Comparison of ENCODE assay signal across 14 mouse cellular contexts in the genomic region with DNA sequence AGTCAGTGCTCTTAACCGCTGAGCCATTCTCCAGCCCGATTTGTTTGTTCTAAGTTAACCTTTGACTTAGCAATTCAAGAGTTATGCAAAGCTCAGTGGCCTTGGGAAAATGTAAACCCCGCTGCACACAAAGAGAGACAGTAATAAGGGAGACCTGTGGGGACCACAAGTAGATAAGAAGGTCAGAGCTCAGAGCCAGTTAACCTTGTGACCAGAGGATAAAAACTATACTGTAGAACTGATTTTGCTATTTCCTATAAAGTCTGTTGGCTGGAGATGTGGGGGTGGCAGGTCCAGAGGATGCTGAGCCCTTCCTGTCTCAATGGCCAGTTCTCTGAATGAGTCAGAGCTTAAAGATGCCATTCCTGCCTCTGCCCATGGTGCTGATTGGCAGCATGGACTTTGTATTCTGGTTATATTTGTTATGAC. TPM values are rescaled to one million over a fixed set of nuclear protein-coding genes. Genes with fewer than 3 reads are reported as not detected.
DNase-seq lines count a peak whose midpoint lies in the region; ATAC-seq and TF ChIP-seq lines count a peak whose summit lies in the region.
"Had no signal": no experiment of that assay in that cellular context is flagged by ENCODE, and none has a peak within 500 bp of the region (broad histone marks: within the 10 kb centered on the region; RNA-seq: fewer than 3 reads in every experiment).

No protein-coding gene starts in this region.

- no peak overlapping the region for H3K4me3 ChIP-seq in MEL (ENCODE audit: control insufficient read depth in 1 of 2, insufficient read depth in 1 of 2, low read depth in 2 of 2, low read length in 2 of 2)
- H3K4me3 ChIP-seq in intestine, embryonic 15.5 days (replicated peaks) = no peak overlapping the region
- no peak overlapping the region for H3K4me3 ChIP-seq in liver, embryonic 15.5 days (replicated peaks)
- no peak overlapping the region for H3K4me3 ChIP-seq in hindbrain, embryonic 13.5 days
- H3K4me3 ChIP-seq: neural tube, embryonic 12.5 days had no signal

- no peaks in the 10 kb centered on the region for H3K27me3 ChIP-seq in MEL (ENCODE audit: control insufficient read depth in 1 of 2, insufficient read depth in 2 of 2, low read length in 2 of 2)
- H3K27me3 ChIP-seq in intestine, embryonic 15.5 days (replicated peaks) = no peaks in the 10 kb centered on the region
- no peaks in the 10 kb centered on the region for H3K27me3 ChIP-seq in liver, embryonic 15.5 days
- H3K27me3 ChIP-seq in hindbrain, embryonic 13.5 days = no peaks in the 10 kb centered on the region
- H3K27me3 ChIP-seq: neural tube, embryonic 12.5 days had no signal

- TF ChIP-seq EP300 in MEL (IDR thresholded peaks at IDR 0.05; ENCODE audit: low read depth in 1 of 2, low read length in 2 of 2) = no peak

- no peak for TF ChIP-seq RAD21 in MEL (IDR thresholded peaks at IDR 0.05; ENCODE audit: low read depth, low read length)

- no peaks in the 10 kb centered on the region for H3K9me3 ChIP-seq in MEL (replicated peaks; ENCODE audit: insufficient read depth, low read length)
- no peaks in the 10 kb centered on the region for H3K9me3 ChIP-seq in intestine, embryonic 15.5 days
- no peaks in the 10 kb centered on the region for H3K9me3 ChIP-seq in liver, embryonic 15.5 days (replicated peaks)
- no peaks in the 10 kb centered on the region for H3K9me3 ChIP-seq in hindbrain, embryonic 13.5 days
- H3K9me3 ChIP-seq: neural tube, embryonic 12.5 days had no signal

- no peak for TF ChIP-seq CTCF in MEL (IDR thresholded peaks at IDR 0.05 in 2 of 3, conservative IDR thresholded peaks at IDR 0.05 in 1 of 3; ENCODE audit: control insufficient read depth in 1 of 3, insufficient read depth in 1 of 3, low read depth in 2 of 3, low read length in 3 of 3, poor library complexity in 1 of 3, severe bottlenecking in 1 of 3)

- no peaks in the 10 kb centered on the region for H3K4me1 ChIP-seq in MEL (ENCODE audit: control insufficient read depth in 1 of 2, insufficient read depth in 2 of 2, low read length in 2 of 2)
- peaks cover 3% of the 10 kb centered on the region; the same call in 1 of the 2 replicates for H3K4me1 ChIP-seq in intestine, embryonic 15.5 days (replicated peaks)
- H3K4me1 ChIP-seq in liver, embryonic 15.5 days (replicated peaks) = peaks cover 15% of the 10 kb centered on the region
- H3K4me1 ChIP-seq in hindbrain, embryonic 13.5 days (replicated peaks) = peaks cover 5% of the 10 kb centered on the region; the same call in 1 of the 2 replicates
- H3K4me1 ChIP-seq: neural tube, embryonic 12.5 days had no signal

- H3K4me2 ChIP-seq in intestine, embryonic 15.5 days (replicated peaks) = no peak overlapping the region
- H3K4me2 ChIP-seq in liver, embryonic 15.5 days = peak overlapping the region; percentile 40
- no peak overlapping the region for H3K4me2 ChIP-seq in hindbrain, embryonic 13.5 days
- H3K4me2 ChIP-seq: neural tube, embryonic 12.5 days had no signal

- no peaks in the 10 kb centered on the region for H3K79me2 ChIP-seq in MEL (ENCODE audit: control insufficient read depth, insufficient read depth, low read length, poor library complexity)

- no peak overlapping the region for H3K9ac ChIP-seq in MEL (ENCODE audit: control insufficient read depth, low read depth, low read length, poor library complexity, severe bottlenecking)
- no peak overlapping the region for H3K9ac ChIP-seq in intestine, embryonic 15.5 days
- H3K9ac ChIP-seq in liver, embryonic 15.5 days = no peak overlapping the region
- H3K9ac ChIP-seq in hindbrain, embryonic 13.5 days = no peak overlapping the region
- H3K9ac ChIP-seq: neural tube, embryonic 12.5 days had no signal

- WGBS in intestine, embryonic 15.5 days = 19% methylated on average over 3 of the region's 3 CpGs
- WGBS in liver, embryonic 15.5 days (ENCODE audit: insufficient replicate concordance) = 40% methylated on average over 3 of the region's 3 CpGs
- 48% methylated on average over 3 of the region's 3 CpGs for WGBS in hindbrain, embryonic 13.5 days

- no peak for TF ChIP-seq POLR2A in MEL (IDR thresholded peaks at IDR 0.05; ENCODE audit: control insufficient read depth in 1 of 2, insufficient read depth in 1 of 2, low read depth in 1 of 2, low read length in 2 of 2, poor library complexity in 1 of 2)

- ATAC-seq in intestine, embryonic 15.5 days = peak; percentile 61
- ATAC-seq in liver, embryonic 15.5 days (ENCODE audit: insufficient read depth) = peak; percentile 66
- no peak for ATAC-seq in hindbrain, embryonic 13.5 days (ENCODE audit: low FRiP score)
- ATAC-seq: activated CD4-positive, CD25-positive, alpha-beta regulatory T cell, adult 4 months had no signal

- no peaks in the 10 kb centered on the region for H3K36me3 ChIP-seq in MEL (ENCODE audit: control insufficient read depth in 1 of 2, insufficient read depth in 2 of 2, low read length in 2 of 2)
- H3K36me3 ChIP-seq in intestine, embryonic 15.5 days = no peaks in the 10 kb centered on the region
- H3K36me3 ChIP-seq in liver, embryonic 15.5 days (replicated peaks) = no peaks in the 10 kb centered on the region
- no peaks in the 10 kb centered on the region for H3K36me3 ChIP-seq in hindbrain, embryonic 13.5 days
- H3K36me3 ChIP-seq: neural tube, embryonic 12.5 days had no signal

- peak; percentile 40 for DNase-seq in kidney, adult 9 months
- DNase-seq in kidney, postnatal 25 days = no peak
- DNase-seq in MEL (ENCODE audit: low read depth, low spot score) = peak; percentile 13
- no peak for DNase-seq in c-Kit-positive CD71-positive TER-119-positive erythroid progenitor cells, embryonic 14.5 days (ENCODE audit: low spot score)
- DNase-seq: heart, adult 18-20 months; heart, postnatal 36 days; lung, postnatal 10 days; midbrain, embryonic 14.5 days; thymus, postnatal 14 days had no signal

- H3K27ac ChIP-seq in MEL (ENCODE audit: control insufficient read depth, low read depth, low read length) = no peak overlapping the region
- H3K27ac ChIP-seq in intestine, embryonic 15.5 days = peak overlapping the region; percentile 6; the same call in 1 of the 2 replicates
- H3K27ac ChIP-seq in liver, embryonic 15.5 days (replicated peaks) = peak overlapping the region; percentile 73
- no peak overlapping the region for H3K27ac ChIP-seq in hindbrain, embryonic 13.5 days
- H3K27ac ChIP-seq: neural tube, embryonic 12.5 days had no signal

TF ChIP-seq in MEL, 35 proteins besides CTCF, POLR2A, EP300 and RAD21:
- TF ChIP-seq POLR2AphosphoS5 (IDR thresholded peaks at IDR 0.05; ENCODE audit: borderline replicate concordance, low read depth, low read length) (no peak), MYB (IDR thresholded peaks at IDR 0.05; ENCODE audit: low read depth, low read length) (no peak), JUND (IDR thresholded peaks at IDR 0.05; ENCODE audit: low read depth, low read length) (no peak), BHLHE40 (IDR thresholded peaks at IDR 0.05; ENCODE audit: borderline replicate concordance, low read depth, low read length) (no peak), GATA1 (IDR thresholded peaks at IDR 0.05; ENCODE audit: low read depth, low read length) (no peak), MYC (IDR thresholded peaks at IDR 0.05; ENCODE audit: low read depth, low read length) (no peak), TBP (IDR thresholded peaks at IDR 0.05; ENCODE audit: low read depth, low read length) (no peak), UBTF (IDR thresholded peaks at IDR 0.05; ENCODE audit: borderline replicate concordance, insufficient read depth, low read depth, low read length) (no peak), MAX (IDR thresholded peaks at IDR 0.05; ENCODE audit: low read length) (no peak), TCF12 (IDR thresholded peaks at IDR 0.05; ENCODE audit: low read depth, low read length) (no peak)

RNA-seq across cellular contexts. Expression of gene Rtp3, which starts 2.9 kb away (rescaled TPM):
- not detected in 2 replicates for total RNA-seq in MEL (2012; rRNA removed)
- not detected for polyA plus RNA-seq in MEL (2012; ENCODE audit: insufficient read depth in 1 of 2, insufficient read length in 2 of 2, low read depth in 1 of 2, low replicate concordance in 2 of 2, missing spikeins in 1 of 2)
- polyA plus RNA-seq in intestine, embryonic 15.5 days (2015; fragmentation: Nextera tagmentation; extraction: Ambion mirVana) = 0.24 and 0.81 TPM in 2 replicates
- 13.2 and 13.6 TPM in 2 replicates for polyA plus RNA-seq in liver, embryonic 15.5 days (2015; fragmentation: Nextera tagmentation; extraction: Ambion mirVana)
- not detected in 2 replicates for polyA plus RNA-seq in hindbrain, embryonic 13.5 days (2015; fragmentation: Nextera tagmentation; extraction: Ambion mirVana)
- polyA plus RNA-seq: activated CD4-positive, CD25-positive, alpha-beta regulatory T cell, adult 4 months; midbrain, embryonic 14.5 days; neural tube, embryonic 12.5 days had no signal

RNA-seq across cellular contexts. Expression of gene Ltf, which starts 25.8 kb away (rescaled TPM):
- not detected in 2 replicates for total RNA-seq in MEL (2012; rRNA removed)
- polyA plus RNA-seq in MEL (2012; ENCODE audit: insufficient read depth in 1 of 2, insufficient read length in 2 of 2, low read depth in 1 of 2, low replicate concordance in 2 of 2, missing spikeins in 1 of 2) = under 1 TPM in 1 of 2 experiments, not detected in 1; 0.11 TPM
- polyA plus RNA-seq in intestine, embryonic 15.5 days (2015; fragmentation: Nextera tagmentation; extraction: Ambion mirVana) = 2.2 and 5.1 TPM in 2 replicates
- 139 and 168 TPM in 2 replicates for polyA plus RNA-seq in liver, embryonic 15.5 days (2015; fragmentation: Nextera tagmentation; extraction: Ambion mirVana)
- 1.4 and 2.6 TPM in 2 replicates for polyA plus RNA-seq in hindbrain, embryonic 13.5 days (2015; fragmentation: Nextera tagmentation; extraction: Ambion mirVana)
- polyA plus RNA-seq: activated CD4-positive, CD25-positive, alpha-beta regulatory T cell, adult 4 months had no signal

RNA-seq across cellular contexts. Expression of gene Lrrc2, which starts 42.0 kb away (rescaled TPM):
- not detected in 2 replicates for total RNA-seq in MEL (2012; rRNA removed)
- under 1 TPM in 1 of 2 experiments, not detected in 1; 0.07 TPM for polyA plus RNA-seq in MEL (2012; ENCODE audit: insufficient read depth in 1 of 2, insufficient read length in 2 of 2, low read depth in 1 of 2, low replicate concordance in 2 of 2, missing spikeins in 1 of 2)
- 0.23 and 0.34 TPM in 2 replicates for polyA plus RNA-seq in intestine, embryonic 15.5 days (2015; fragmentation: Nextera tagmentation; extraction: Ambion mirVana)
- 0.07 and 0.25 TPM in 2 replicates for polyA plus RNA-seq in liver, embryonic 15.5 days (2015; fragmentation: Nextera tagmentation; extraction: Ambion mirVana)
- polyA plus RNA-seq in hindbrain, embryonic 13.5 days (2015; fragmentation: Nextera tagmentation; extraction: Ambion mirVana) = 0.56 and 0.96 TPM in 2 replicates

RNA-seq across cellular contexts. Expression of gene Tdgf1, which starts 47.3 kb away (rescaled TPM):
- total RNA-seq in MEL (2012; rRNA removed) = not detected in 2 replicates
- polyA plus RNA-seq in MEL (2012; ENCODE audit: insufficient read depth in 1 of 2, insufficient read length in 2 of 2, low read depth in 1 of 2, low replicate concordance in 2 of 2, missing spikeins in 1 of 2) = not detected
- polyA plus RNA-seq in intestine, embryonic 15.5 days (2015; fragmentation: Nextera tagmentation; extraction: Ambion mirVana) = not detected in 2 replicates
- not detected in 2 replicates for polyA plus RNA-seq in liver, embryonic 15.5 days (2015; fragmentation: Nextera tagmentation; extraction: Ambion mirVana)
- 0.18 and 0.19 TPM in 2 replicates for polyA plus RNA-seq in hindbrain, embryonic 13.5 days (2015; fragmentation: Nextera tagmentation; extraction: Ambion mirVana)
- total RNA-seq: heart, adult 18-20 months; heart, postnatal 36 days had no signal
- polyA plus RNA-seq: midbrain, embryonic 14.5 days; neural tube, embryonic 12.5 days had no signal

Comparison
In these comparisons a context has a peak if more than half of its experiments do, and no peak if none do; other contexts are left out.
1. DNase-seq: peak in kidney, adult 9 months (single experiment) and MEL (single experiment); none in kidney, postnatal 25 days (0 of 2) and c-Kit-positive CD71-positive TER-119-positive erythroid progenitor cells, embryonic 14.5 days (single experiment).
2. H3K27ac ChIP-seq: peak in intestine, embryonic 15.5 days (single experiment) and liver, embryonic 15.5 days (single experiment); none in MEL (single experiment) and hindbrain, embryonic 13.5 days (single experiment).
3. RNA of gene Ltf, which starts 25.8 kb away (polyA plus RNA-seq): 139 to 168 TPM in liver, embryonic 15.5 days; 2.2 to 5.1 TPM in intestine, embryonic 15.5 days, 1.4 to 2.6 TPM in hindbrain, embryonic 13.5 days and 0.11 TPM in MEL; every median in the first group is over 10 times any median in the second.